Mouse (Mus musculus) ovary, adult 10 weeks (tissue): Measurements from ENCODE around the gene Socs1. TPM values are rescaled to one million over a fixed set of nuclear protein-coding genes. Genes with fewer than 3 reads are reported as not detected.

Source experiments
- polyA plus RNA-seq: library from polyadenylated mRNA; stranded (reverse); fragments of 350-450 nt; fragmentation: Illumina TruSeq; extraction: RNeasy Lipid Tissue Mini Kit (QIAGEN cat#74804); gene quantifications from one replicate; pipeline ENCODE4 v1.2.3, GENCODE M21; 2014

Gene Socs1
- 0.63 TPM for polyA plus RNA-seq

DNA sequence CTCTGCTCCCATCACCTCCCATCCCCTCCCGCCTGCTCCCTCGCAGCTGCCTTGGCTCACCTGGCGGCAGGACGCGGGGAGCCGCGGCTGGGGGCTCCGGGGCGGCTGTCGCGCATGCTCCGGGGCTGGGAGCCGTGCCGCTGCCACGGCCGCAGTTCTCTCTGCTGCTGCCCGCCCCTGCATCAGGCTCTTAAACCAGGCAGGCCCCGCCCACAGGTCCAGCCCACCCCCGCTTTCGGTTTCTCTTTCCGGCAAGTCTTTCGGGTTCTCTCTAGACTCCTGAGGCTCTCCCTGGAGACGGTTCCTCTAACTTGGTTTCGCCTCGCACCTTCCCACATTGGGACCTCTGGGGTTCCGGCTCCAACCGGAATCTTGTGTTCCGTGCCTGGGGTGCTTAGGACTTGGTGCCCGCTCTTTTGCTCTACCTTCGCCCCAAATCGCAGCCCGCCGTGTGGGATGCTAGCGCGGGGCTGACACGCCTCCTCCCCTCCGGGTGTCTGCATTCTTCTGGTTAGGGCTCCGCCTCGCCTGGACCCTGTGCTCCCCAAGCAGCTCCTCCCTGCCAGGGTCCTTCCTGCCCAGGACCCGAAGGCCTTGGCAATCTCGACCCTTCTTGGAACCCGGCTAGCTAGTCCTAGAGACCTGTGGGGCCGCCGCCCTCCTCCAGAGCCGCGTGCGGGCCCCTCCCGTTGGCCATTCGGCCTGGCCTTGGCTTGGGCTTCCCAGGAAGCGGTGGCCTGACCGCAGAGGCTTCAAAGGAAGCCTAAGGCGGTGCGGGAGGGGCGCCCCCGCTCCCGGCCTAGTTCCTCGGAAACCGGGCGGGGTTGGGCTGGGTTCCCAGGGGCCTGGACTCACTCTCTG is at the start of gene Socs1:
Gene Socs1 (minus strand): TSS at position 166 of the 861 bp plus-strand sequence.

DNA sequence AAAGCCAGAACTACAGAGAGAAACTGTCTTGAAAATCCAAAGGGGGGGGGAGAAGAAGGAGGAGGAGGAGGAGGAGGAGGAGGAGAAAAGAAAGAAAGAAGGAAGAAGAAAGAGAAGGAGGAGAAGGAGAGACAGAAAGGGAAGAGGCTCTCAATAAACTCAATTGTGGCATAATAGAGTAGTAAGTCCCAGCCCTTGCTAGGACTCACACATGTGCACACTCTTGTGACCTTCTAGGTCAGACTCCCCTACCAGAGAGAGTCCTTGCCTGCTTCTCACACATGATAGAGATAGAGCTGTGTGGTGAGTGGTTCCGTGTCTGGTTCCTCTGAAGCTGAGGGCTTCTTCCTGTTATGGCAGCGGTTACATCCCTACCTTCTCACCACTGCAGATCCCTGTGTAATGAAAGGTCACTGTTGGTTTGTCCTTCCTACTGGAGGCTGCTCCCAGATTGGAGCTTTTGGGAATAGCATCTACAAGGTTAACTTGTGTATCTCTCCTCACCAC is 27.6 kb upstream of the Socs1 start, which contains the start of gene Gm11172:
Gene Gm11172 (plus strand): TSS at position 51 of the 507 bp plus-strand sequence.

DNA sequence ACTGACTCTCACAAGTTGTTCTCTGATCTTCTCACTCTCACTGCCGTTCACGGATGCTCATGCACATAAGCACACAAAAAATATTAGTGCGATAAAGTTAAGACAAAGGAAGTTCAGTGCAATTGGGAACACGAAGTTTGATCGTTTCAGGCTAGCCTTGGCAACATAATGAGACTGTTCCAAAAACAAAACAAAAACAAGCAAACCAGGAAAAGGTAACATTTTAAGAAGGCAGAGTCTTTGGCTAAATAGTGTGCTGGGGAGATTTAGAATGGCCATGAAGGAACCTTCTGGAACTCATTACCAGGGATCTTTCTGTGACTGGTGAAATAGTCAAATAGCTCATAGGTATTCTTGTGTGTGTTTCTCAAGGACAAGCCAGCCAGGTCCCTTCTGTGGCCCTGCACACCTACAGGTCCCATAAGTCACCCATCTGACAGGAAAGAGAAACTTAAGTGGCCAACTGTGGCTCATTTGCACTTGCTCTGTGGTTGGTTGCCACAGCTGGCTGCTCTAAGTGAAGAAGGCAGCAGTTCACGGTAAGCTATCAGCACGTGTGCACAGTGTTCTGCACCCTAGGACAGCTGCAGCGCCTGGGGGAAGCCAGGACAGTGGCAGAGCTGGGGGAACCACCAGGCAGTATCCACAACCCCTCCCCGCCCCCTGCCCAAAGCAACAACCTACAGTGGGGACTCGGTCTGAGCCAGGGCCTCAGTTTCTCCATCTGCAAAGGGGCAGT is 20.6 kb upstream of the Socs1 start, which contains the start of gene Prm1:
Gene Prm1 (minus strand): TSS at position 51 of the 739 bp plus-strand sequence.

DNA sequence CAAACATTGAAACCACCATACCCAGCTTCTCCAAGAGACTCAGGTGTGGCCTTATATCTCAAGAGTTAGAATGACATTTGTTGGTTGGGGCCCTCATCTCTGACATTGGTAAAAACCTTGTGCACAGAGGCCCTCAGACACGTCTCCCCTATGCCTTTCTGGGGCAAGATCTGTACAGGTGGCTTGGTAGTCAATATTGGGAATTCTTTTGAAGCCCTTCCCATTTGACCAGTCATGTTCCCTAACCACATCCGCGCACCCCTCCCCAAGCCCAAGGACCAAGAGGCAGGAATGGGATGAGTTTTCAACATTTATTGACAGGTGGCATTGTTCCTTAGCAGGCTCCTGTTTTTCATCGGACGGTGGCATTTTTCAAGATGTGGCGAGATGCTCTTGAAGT is 10.7 kb upstream of the Socs1 start, which contains the start of gene Prm2:
Gene Prm2 (minus strand): TSS at position 101 of the 400 bp plus-strand sequence.

DNA sequence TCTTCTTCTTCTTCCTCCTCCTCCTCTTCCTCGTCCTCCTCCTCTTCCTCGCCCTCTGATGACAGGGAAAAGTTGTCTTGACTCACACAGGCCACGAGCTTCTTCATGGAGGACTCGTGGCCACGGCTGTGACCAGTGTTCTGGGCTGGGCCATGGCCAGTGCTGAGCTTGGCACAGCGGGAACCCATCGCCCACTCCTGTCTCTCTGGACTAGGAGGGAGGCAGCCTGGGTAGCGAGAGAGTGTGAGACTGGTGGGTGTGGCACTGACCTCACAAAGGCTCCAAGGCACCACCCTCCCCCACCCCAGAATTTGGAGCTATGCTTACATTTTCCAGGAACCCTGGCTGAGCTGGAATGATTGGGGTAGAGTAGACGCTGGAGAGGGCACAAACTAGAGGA is 5.4 kb upstream of the Socs1 start, which contains the start of gene Prm3:
Gene Prm3 (minus strand): TSS at position 213 of the 400 bp plus-strand sequence.

DNA sequence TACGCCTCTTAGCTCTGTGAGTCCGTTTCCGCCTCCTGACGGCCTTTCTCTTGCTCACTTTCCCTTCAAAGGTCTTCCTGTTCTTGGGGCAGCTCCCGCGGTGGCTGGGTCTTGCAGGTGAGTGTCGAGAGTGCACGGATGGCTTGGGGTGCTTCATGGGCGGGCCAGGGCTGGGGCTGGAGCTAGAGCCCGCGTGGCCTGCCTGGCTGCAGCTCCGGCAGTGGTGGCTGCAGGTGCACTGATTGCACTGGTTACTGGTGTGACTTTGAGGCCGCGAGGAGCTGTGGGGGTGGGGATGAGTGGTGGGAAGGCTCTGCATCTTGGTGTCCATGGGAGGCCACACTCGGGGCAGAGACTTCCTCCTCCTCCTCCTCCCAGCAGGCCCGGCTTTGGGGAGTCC is 2.9 kb upstream of the Socs1 start, which contains the start of gene Tnp2:
Gene Tnp2 (minus strand): TSS at position 390 of the 400 bp plus-strand sequence.

Other genes with a start within 250 kb of the Socs1 start
- gene Dexi, start 242.5 kb downstream of the Socs1 start, polyA plus RNA-seq, result 2.4 TPM
- 11.4 TPM for gene Clec16a, start 240.2 kb downstream of the Socs1 start, polyA plus RNA-seq
- gene Tnp2, start 3.1 kb upstream of the Socs1 start, polyA plus RNA-seq, result not detected
- not detected for gene Prm3, start 5.4 kb upstream of the Socs1 start, polyA plus RNA-seq
- gene Prm2, start 10.6 kb upstream of the Socs1 start, polyA plus RNA-seq, result not detected
- not detected for gene Prm1, start 20.3 kb upstream of the Socs1 start, polyA plus RNA-seq
- gene Gm11172, start 27.4 kb upstream of the Socs1 start, polyA plus RNA-seq, result not detected
- 1.00 TPM for gene Rmi2, start 49.5 kb upstream of the Socs1 start, polyA plus RNA-seq